Mouse (Mus musculus): ENCODE measurements around the gene Col13a1.

- TF ChIP-seq POLR2A (IDR thresholded peaks at IDR 0.05; ENCODE audit: extremely low read depth, insufficient read depth, low read length) (no peak), CTCF (IDR thresholded peaks at IDR 0.05; ENCODE audit: low read depth, low read length) (no peak)
Observed at GRCm38 (mm10) chr10:61845476-61845875, 133.4 kb downstream of the Col13a1 start.

Data from liver, adult 2 months (tissue).